Mouse (Mus musculus): Measurements from ENCODE around the gene Baiap2l1. TPM values are rescaled to one million over a fixed set of nuclear protein-coding genes. Genes with fewer than 3 reads are reported as not detected.
"Not testable (repeated sequence)": the region's sequence is repeated elsewhere in the genome, so short reads cannot be mapped to it uniquely, and the experiment has no call there.

Baiap2l1 gene
- total RNA-seq, 2 experiments from 2014 or later: 2.2 to 4.0 TPM

DNA sequence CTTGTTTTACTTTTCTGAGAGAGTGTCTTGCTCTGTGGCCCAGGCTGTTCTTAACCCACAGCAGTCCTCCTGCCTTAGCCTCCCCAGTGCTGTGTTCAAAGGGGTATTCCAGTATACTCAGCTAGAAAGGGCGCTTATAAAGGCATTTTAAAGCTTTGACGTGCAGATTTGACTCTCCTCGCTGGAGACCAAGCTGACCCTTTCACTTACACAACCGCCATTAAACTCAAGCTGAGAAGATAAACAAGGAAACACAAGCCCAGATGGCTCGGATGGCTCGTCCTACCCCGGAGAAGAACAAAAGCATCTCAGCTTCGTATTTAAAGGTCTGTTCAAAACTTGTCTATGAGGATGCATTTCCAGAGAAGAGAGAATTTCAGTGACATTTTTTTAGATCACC, 6.7 kb downstream of the Baiap2l1 start:
- no peak for DNase-seq

DNA sequence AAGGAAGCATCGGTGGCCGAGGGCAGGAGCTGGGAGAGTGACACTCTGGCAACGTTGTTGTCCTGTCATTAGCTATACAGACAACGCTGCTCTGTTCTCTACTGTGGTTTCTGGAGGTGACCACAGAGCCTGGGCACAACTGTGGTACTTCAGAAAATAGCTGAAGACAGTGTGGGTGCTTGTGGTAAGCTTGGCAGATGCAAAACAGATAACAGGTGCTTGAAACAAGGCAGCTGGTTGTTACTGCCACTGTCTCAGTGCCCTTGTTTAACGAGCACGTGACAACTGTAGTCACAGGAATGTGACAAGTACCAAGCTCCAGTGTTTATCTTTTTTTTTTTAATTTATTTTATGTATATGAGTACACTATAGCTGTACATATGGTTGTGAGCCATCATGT, 13.3 kb downstream of the Baiap2l1 start:
- no peak for DNase-seq

DNA sequence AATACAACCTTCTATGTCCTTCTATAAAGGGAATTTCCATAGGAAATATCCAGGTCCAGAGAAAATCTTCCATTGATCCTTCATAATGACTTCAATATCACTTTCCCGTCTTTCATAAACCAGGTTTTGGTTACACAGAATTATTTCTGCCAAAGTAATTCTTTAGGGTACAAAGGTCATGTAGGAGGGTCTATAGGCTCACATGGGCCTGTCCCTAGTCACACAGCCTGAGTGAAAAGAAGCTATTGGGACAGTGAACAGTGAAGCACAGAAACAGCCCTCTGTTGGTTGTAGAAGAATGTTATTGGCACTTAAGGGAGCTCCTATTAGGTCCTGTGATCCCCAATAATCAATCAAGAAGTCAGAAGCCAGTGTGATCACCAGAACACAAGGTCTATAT, 16.8 kb downstream of the Baiap2l1 start:
- DNase-seq: no peak

- DNase-seq: no peak
Measured at GRCm38 (mm10) chr5:144338787-144339186, 19.1 kb downstream of the Baiap2l1 start.

GRCm38 (mm10) chr5:144335357-144335756, 22.6 kb downstream of the Baiap2l1 start:
- DNase-seq: not testable (repeated sequence)

- DNase-seq: no peak
Measured at GRCm38 (mm10) chr5:144334010-144334409, 23.9 kb downstream of the Baiap2l1 start.

GRCm38 (mm10) chr5:144322717-144323116, 35.2 kb downstream of the Baiap2l1 start:
- DNase-seq: no peak

DNA sequence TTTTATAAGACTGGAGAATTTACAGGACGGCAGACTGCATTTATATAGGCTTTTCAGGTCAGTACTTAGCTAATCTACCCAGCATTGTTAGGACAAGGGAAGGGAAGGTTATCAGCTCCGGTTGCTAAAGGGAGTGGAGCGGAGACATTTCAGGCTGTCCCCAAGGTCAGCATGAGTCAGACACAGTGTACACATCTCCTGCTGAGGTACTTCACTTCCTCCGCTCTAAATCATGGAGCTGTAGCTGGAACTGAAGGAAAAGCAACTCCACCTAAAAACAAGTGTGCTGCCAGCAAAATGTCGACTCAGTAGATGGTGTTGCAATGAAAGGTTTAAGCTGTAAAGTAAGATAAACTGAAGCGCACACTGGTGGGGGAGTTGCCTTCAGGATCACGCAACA, 36.2 kb downstream of the Baiap2l1 start:
- no peak for DNase-seq

DNA sequence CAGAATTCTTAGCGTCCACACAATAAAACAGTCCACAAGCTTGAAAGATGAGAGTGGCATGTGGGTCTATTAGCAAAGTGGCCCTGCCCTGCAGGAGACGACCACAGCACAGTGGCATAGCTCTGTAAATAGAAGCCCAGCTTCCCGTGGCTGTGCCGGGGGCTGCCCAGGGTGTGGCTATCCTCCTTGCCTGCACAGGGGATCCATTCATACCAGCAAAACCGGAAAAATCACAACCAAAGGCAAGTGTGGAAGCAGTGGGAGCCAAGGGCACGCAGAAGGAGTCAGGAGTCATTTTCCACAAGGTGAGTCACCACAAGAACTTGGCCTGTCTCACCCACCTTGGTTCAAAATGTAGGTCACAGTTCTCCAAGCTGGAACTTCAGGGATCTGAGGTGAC, 39.6 kb downstream of the Baiap2l1 start:
- DNase-seq: no peak

GRCm38 (mm10) chr5:144317426-144317825, 40.5 kb downstream of the Baiap2l1 start:
- DNase-seq: no peak

GRCm38 (mm10) chr5:144316442-144316841, 41.5 kb downstream of the Baiap2l1 start:
- DNase-seq: no peak

DNA sequence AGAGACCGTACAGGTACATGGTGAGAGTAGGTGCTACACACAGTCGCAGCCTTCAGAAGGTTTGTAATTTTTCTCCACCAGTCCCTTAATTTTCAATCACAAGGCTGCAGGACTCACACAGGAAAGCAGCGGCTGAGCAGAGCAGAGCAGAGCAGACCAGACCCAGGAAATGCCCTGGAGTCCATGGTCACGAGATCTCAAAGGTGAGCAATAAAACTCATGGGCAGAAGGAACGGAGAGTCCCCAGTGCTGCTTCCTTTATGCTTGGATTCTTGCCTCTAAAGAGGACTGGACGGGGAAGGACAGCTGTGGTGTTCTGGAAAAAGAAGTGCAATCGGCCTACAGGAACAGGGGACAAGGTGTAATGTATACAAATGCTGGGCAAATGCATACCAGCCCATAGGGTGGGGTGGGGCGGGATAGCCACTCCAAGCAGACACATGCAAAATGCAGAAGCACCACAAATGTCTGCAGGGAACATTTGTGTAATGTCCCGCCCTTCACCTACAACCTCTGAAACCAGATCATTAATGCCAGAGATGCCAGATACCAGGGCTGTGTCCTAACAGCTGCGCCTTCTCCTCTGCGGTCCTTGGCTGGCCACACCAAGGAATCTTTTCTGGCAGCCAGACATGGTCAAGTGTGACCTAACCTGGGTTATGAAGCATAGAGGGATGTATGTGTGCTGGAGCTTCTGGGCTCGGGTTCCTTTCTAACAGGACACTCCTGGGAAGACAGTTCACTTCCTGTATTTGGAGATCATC, 43.0 kb downstream of the Baiap2l1 start:
- DNase-seq: no peak

DNA sequence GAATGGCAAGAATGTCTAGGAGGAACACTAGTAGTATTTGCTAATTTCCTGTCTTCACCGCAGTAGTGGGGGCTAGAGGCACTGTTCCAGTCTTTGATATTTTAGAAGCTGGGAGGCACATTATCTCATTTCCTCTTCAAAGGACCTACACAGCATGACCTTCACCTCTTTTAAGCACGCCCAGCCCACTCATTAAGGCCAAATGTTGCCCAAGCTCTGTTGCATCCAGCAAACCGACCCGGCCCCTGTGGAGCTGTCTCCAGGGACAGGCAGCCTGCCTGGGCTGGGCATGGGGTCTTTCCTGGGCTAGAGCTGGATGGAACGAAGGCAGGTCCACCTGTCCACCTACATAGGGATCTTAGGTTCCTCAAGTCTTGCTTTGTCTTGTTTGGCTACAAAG, 44.6 kb downstream of the Baiap2l1 start:
- DNase-seq: no peak

DNA sequence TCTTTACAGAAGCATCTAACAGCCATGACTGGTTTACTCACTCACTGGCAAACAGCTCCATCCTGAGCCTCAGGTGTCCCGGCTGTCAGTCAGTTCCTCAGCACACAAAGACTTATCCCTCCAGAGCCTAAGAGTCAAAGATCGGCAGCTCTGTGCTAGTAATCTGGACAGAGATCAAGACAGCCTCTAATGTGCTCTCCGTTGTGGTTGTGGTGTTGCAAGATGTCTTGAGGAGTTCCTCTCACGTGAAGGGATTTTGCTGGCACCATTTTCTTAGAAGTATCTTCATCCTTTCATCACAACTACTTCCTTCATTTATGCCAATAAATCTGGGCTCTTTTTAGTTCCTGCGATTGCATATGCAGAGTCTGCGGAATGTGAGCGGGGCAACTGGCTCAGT, 45.7 kb downstream of the Baiap2l1 start:
- DNase-seq: no peak

GRCm38 (mm10) chr5:144308929-144309328, 49.0 kb downstream of the Baiap2l1 start:
- no peak for DNase-seq

DNA sequence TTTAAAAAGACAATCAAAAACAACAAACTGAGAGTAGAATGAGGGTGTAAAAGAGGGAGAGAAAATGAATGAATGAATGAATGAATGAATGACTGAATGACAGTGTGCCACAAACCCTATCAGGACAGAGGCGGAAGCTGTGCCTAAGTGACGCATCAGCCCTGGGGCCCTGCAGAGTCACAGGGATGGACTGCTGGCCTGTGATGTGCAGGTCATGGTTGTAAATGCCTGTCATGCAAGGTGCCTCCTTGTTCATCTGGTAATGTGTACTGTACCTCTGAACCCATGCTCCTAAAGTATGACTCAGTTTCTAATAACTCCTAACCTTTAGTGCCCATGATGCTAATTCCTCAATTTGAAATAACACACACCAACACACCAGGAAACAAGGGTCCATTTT, 54.8 kb downstream of the Baiap2l1 start:
- DNase-seq: no peak

DNA sequence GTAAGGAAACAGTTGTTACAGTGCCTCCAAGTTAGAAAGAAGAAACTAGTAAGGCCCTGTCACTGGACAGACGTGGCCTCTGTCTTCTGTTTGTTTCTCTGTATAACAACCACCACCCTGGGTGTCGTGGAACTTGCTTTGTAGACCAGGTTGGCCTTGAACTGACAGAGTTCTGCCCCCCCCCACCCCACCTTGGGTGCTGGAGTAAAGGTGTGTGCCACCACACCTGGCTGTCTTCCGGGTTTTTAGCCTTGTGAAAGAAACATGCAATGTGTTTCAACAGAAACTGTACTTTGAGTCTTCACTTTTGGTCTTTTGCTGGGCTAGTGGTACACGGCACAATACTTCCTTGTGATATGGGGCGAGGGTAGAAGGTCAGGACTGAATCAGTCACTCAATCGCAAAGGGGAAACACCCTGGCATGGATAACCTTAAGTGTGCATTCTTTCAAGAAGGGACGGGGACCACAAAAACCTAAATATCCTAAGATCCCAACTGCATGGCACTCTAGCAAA, 61.8 kb downstream of the Baiap2l1 start:
- no peak for DNase-seq

DNA sequence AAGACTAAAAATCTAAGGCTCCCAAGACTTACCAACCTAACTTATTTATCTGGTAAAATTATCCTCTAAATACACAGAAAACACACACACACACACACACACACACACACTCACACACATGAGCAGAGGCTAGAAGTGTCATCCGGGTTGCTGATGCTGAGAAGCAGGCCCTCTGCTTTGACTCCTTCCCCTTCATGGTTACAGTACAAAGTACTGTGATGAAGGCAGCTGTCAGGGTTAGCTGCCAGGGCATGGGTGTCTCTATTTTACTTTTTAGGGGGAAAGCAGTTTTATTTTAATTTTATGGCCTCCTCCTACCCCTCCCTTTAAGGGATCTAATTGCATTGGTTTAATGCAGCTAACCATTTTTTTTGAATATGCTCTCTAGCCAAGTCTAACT, 62.6 kb downstream of the Baiap2l1 start:
- no peak for DNase-seq

DNA sequence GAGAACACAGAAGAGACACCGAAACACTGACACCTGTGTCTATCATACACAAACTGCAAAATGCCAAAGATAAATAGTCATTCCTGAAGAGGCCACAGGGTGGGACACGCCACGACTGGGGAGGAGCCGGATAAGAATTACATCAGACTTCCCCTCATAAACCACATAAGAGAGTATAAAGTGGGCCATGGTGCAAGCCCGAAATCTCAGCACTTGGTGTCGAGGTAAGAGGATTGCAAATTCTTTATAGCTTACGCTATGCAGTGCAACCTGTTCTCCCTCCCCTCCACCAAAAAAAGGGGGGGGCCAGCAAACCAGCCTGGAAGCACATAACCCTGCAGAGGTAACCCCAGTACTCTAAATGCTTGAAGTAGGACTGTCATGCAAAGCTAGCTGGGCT, 63.0 kb downstream of the Baiap2l1 start:
- no peak for DNase-seq

GRCm38 (mm10) chr5:144289769-144290440, 68.0 kb downstream of the Baiap2l1 start:
- no peak for DNase-seq

DNA sequence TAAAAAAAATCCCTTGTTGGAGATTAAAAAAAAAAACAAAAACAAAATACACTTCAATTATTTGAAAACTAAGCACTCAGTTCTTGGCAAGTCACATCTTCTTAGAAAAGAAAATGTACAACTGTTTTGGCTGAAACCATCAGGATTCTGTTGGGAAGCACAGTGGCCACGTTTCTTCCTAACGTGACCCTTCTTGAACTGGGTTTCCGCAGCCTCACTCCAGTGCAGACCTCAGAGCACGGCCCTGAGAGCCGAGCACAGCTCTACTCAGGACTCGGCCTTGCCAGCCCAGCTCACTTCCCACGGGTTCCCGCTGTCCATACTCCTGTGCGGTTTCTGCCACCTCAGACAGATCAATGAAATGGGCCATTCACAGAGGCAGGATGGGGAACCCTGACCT, 69.5 kb downstream of the Baiap2l1 start:
- DNase-seq: no peak

DNA sequence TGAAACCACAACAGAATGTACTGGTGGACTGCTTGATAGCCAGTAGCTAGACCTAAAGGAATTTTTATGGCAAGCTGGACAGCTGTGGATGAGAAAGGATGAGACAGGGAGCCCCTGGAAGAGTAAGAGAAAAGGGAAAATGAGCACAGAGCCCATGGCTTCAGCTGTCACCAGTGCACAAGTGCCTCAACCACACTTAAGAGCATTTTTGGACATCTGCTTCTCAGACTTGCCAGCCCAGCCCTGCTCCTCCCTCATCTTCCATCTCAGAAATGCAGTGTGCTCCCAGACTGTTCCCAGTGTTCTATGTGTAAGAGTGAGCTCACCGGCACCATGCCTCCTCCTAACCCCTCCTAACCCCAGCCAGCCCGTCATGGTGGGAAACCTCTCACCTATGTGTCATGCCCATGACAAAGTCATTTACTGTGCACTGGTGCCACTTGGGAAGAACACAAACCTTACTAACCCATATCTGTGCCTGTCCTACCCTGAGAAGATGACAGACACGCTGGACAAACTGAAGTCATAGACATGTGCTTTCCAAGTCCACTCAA, 70.6 kb downstream of the Baiap2l1 start:
- no peak for DNase-seq

DNA sequence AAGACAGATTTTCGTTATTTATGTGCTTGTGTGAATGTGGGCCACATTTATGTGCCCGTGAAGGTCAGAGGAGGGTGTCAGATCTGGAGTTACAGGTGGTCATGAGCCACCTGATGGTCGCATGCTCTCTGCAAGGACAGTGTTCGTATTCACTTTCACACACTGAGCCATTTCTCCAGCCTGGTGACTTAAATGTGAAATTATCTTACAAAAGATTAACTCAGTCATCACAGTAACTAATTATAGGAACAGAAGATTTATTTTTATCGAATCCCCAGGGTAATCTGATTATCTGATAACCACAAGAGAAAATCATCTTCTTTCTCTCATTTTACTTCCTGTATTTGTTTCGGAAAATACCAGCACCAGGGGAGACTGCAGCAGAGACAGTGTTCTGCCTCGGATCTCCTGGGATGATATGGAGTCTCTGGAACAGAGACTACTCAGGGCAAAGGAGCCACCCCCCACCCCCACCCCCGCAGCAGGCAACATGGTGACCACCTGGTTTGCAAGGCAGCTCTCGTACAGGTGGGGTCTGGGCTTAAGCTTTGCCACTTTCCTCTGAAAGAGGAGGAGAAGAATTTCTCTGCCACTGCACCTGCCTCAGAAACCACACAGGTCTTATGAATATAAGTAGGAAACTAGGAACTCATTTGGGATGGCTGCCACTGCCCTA, 71.2 kb downstream of the Baiap2l1 start:
- no peak for DNase-seq

All from gastrocnemius, postnatal 10 days (tissue).